Mouse (Mus musculus) lung, postnatal 0 days (tissue): ENCODE data around the gene Tifa.

ENCODE experiments used
- CTCF ChIP-seq: IDR thresholded peaks from 2 replicates; pipeline ENCODE4 v1.5.1; 2016; ENCODE audit warnings: antibody characterized with exemption, mild to moderate bottlenecking
- EP300 ChIP-seq: IDR thresholded peaks from 2 replicates; pipeline ENCODE4 v1.6.1; 2016; ENCODE audit warnings: antibody characterized with exemption, mild to moderate bottlenecking, control low read depth

- no peak for TF ChIP-seq CTCF
- TF ChIP-seq EP300, result no peak
Observed at GRCm38 (mm10) chr3:127802814-127803213, 13.2 kb downstream of the Tifa start.
